Mouse (Mus musculus): Measurements from ENCODE around the gene Sec11a.

- peak; percentile 78 for TF ChIP-seq CTCF (IDR thresholded peaks at IDR 0.05; ENCODE audit: borderline replicate concordance, extremely low read depth, insufficient read depth, insufficient read length)
- no peak for TF ChIP-seq POLR2A (IDR thresholded peaks at IDR 0.05; ENCODE audit: borderline replicate concordance, extremely low read depth, insufficient read depth, insufficient read length, poor library complexity, severe bottlenecking)
Measured at GRCm38 (mm10) chr7:80857181-80857580, 90.4 kb downstream of the Sec11a start.

Data from brain, embryonic 14.5 days (tissue).